In the genomic region with DNA sequence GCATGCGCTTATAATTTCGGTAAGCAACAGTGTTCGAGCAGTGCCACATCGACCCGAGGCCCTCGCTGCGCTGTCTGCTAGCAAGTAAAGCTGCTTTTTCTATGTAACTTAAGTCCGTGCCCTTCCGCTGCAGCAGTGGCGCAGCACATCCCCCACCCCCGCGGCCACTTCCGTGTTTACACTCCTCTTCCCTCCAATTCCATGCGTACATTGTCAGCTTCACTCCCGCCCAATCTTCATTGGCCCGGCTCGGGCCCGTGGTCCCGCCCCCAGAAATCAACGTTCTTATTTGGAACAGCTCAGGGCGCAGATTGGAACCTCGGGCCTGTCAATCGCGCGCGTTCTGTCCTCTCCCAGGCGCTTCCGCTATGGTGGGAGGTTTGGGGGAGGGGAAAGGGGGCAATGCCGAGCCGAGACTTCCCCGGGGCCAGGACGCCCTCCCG, we compare ENCODE assay signal across 8 mouse cellular contexts. TPM values are rescaled to one million over a fixed set of nuclear protein-coding genes. Genes with fewer than 3 reads are reported as not detected.
DNase-seq lines count a peak whose midpoint lies in the region; ATAC-seq lines count a peak whose summit lies in the region.

No protein-coding gene starts in this region.

- peak; percentile 99 for DNase-seq in adrenal gland, adult (ENCODE audit: inconsistent age in 2 of 2, low spot score in 1 of 2)
- DNase-seq in embryo, embryonic 10 days (ENCODE audit: low spot score): peak; percentile 97
- DNase-seq in gastrocnemius, postnatal 10 days: peak; percentile 91
- peak; percentile 99 for DNase-seq in induced T-regulatory cell, adult 2 months (ENCODE audit: low read depth)
- DNase-seq in left cerebral cortex, adult 9 months (ENCODE audit: low spot score in 2 of 2): peak; percentile 96 to 98
- DNase-seq in right cerebral cortex, postnatal 14 days: peak; percentile 93
- peak; percentile 99 for DNase-seq in yolk sac, embryonic 10.5 days (ENCODE audit: low spot score)

- peak; percentile 89 for ATAC-seq in megakaryocyte progenitor cell, adult 5-6 weeks (replicated peaks; ENCODE audit: poor library complexity)

RNA-seq across cellular contexts. Expression of a gene that starts 51.7 kb away (rescaled TPM):
- total RNA-seq in gastrocnemius, postnatal 10 days (2021): 10 to 100 TPM; 11.0 to 14.3 TPM
- total RNA-seq in megakaryocyte progenitor cell, adult 5-6 weeks (2015): 17.2 and 20.3 TPM in 2 replicates
- 6.0 and 7.8 TPM in 2 replicates for total RNA-seq in megakaryocyte progenitor cell, adult 5-6 weeks (2017)

Comparison
In these comparisons a context has a peak if more than half of its experiments do, and no peak if none do; other contexts are left out.
1. Peak in every context shown above with its lines: DNase-seq and ATAC-seq.